Mouse (Mus musculus) heart, embryonic 16.5 days (tissue): ENCODE measurements around the gene 2810408A11Rik. TPM values are rescaled to one million over a fixed set of nuclear protein-coding genes. Genes with fewer than 3 reads are reported as not detected.

Experiments
- microRNA-seq: library from miRNA; unstranded; fragments of <30 nt; microRNA quantifications from one replicate; pipeline ENCODE4, GENCODE M21; 2017
- polyA plus RNA-seq: library from polyadenylated mRNA; unstranded; fragments of >200 nt; fragmentation: Nextera tagmentation; extraction: Ambion mirVana; gene quantifications from 2 replicates; pipeline ENCODE4 v1.2.1, GENCODE M21; 2015

Gene 2810408A11Rik
- polyA plus RNA-seq, 1 experiment from 2014 or later: 4.1 TPM

Small RNA genes lying within 50 kb of the gene (microRNA-seq; reads per million reads assigned to microRNA genes)
- gene Mir6924: not detected

Other genes starting within 250 kb of the 2810408A11Rik start
- not detected in 2 replicates for gene Sox15, start 245.7 kb downstream of the 2810408A11Rik start, polyA plus RNA-seq
- 40.1 and 44.0 TPM in 2 replicates for gene Mpdu1, start 238.3 kb downstream of the 2810408A11Rik start, polyA plus RNA-seq
- 10.0 and 12.3 TPM in 2 replicates for gene Cd68, start 234.8 kb downstream of the 2810408A11Rik start, polyA plus RNA-seq
- 337 and 346 TPM in 2 replicates for gene Eif4a1, start 228.6 kb downstream of the 2810408A11Rik start, polyA plus RNA-seq
- gene Senp3, start 218.9 kb downstream of the 2810408A11Rik start, polyA plus RNA-seq: 55.8 and 58.0 TPM in 2 replicates
- 0.45 and 0.85 TPM in 2 replicates for gene Tnfsf13, start 215.2 kb downstream of the 2810408A11Rik start, polyA plus RNA-seq
- 5.9 and 7.8 TPM in 2 replicates for gene Tnfsf12, start 205.1 kb downstream of the 2810408A11Rik start, polyA plus RNA-seq
- 3.1 and 3.5 TPM in 2 replicates for gene Tnfsfm13, start 204.9 kb downstream of the 2810408A11Rik start, polyA plus RNA-seq
- gene Polr2a, start 142.3 kb downstream of the 2810408A11Rik start, polyA plus RNA-seq: 13.8 and 16.9 TPM in 2 replicates
- 0.16 and 0.18 TPM in 2 replicates for gene Slc35g3, start 139.0 kb downstream of the 2810408A11Rik start, polyA plus RNA-seq
- 3.6 TPM in 2 replicates for gene Zbtb4, start 135.1 kb downstream of the 2810408A11Rik start, polyA plus RNA-seq
- 5.8 and 6.0 TPM in 2 replicates for gene Chrnb1, start 105.0 kb downstream of the 2810408A11Rik start, polyA plus RNA-seq
- gene Fgf11, start 99.1 kb downstream of the 2810408A11Rik start, polyA plus RNA-seq: 2.2 and 3.0 TPM in 2 replicates
- gene Tmem102, start 95.4 kb downstream of the 2810408A11Rik start, polyA plus RNA-seq: 3.1 TPM in 2 replicates
- gene Gm39566, start 85.7 kb downstream of the 2810408A11Rik start, polyA plus RNA-seq: not detected in 2 replicates
- gene Spem2, start 82.5 kb downstream of the 2810408A11Rik start, polyA plus RNA-seq: not detected in 2 replicates
- not detected in 2 replicates for gene Spem1, start 78.8 kb downstream of the 2810408A11Rik start, polyA plus RNA-seq
- 1.6 and 2.0 TPM in 2 replicates for gene Nlgn2, start 63.2 kb downstream of the 2810408A11Rik start, polyA plus RNA-seq
- gene Tmem256, start 62.5 kb downstream of the 2810408A11Rik start, polyA plus RNA-seq: 258 and 323 TPM in 2 replicates
- gene Plscr3, start 54.6 kb downstream of the 2810408A11Rik start, polyA plus RNA-seq: 72.1 and 74.9 TPM in 2 replicates
- gene Tnk1, start 42.3 kb downstream of the 2810408A11Rik start, polyA plus RNA-seq: 0.26 and 0.90 TPM in 2 replicates
- not detected in 2 replicates for gene Tmem95, start 23.0 kb downstream of the 2810408A11Rik start, polyA plus RNA-seq
- gene Kctd11, start 19.6 kb downstream of the 2810408A11Rik start, polyA plus RNA-seq: 3.9 and 4.3 TPM in 2 replicates
- gene Acap1, start 5.4 kb downstream of the 2810408A11Rik start, polyA plus RNA-seq: 10.8 and 19.9 TPM in 2 replicates
- 7.4 and 8.7 TPM in 2 replicates for gene Neurl4, start 85 bp upstream of the 2810408A11Rik start, polyA plus RNA-seq
- 50.1 and 51.2 TPM in 2 replicates for gene Gps2, start 12.9 kb upstream of the 2810408A11Rik start, polyA plus RNA-seq
- gene Eif5a, start 21.0 kb upstream of the 2810408A11Rik start, polyA plus RNA-seq: 1,137 and 1,317 TPM in 2 replicates
- 5.3 and 7.3 TPM in 2 replicates for gene Ybx2, start 34.8 kb upstream of the 2810408A11Rik start, polyA plus RNA-seq
- 56.1 and 58.4 TPM in 2 replicates for gene Slc2a4, start 47.2 kb upstream of the 2810408A11Rik start, polyA plus RNA-seq
- 7.5 and 14.4 TPM in 2 replicates for gene Cldn7, start 63.8 kb upstream of the 2810408A11Rik start, polyA plus RNA-seq
- gene Ctdnep1, start 80.2 kb upstream of the 2810408A11Rik start, polyA plus RNA-seq: 23.9 and 25.0 TPM in 2 replicates
- 111 and 116 TPM in 2 replicates for gene Elp5, start 81.5 kb upstream of the 2810408A11Rik start, polyA plus RNA-seq
- 421 and 428 TPM in 2 replicates for gene Gabarap, start 90.2 kb upstream of the 2810408A11Rik start, polyA plus RNA-seq
- gene Phf23, start 94.8 kb upstream of the 2810408A11Rik start, polyA plus RNA-seq: 42.0 and 43.9 TPM in 2 replicates
- 17.1 and 19.2 TPM in 2 replicates for gene Dvl2, start 99.6 kb upstream of the 2810408A11Rik start, polyA plus RNA-seq
- 276 and 298 TPM in 2 replicates for gene Acadvl, start 114.4 kb upstream of the 2810408A11Rik start, polyA plus RNA-seq
- gene Dlg4, start 116.0 kb upstream of the 2810408A11Rik start, polyA plus RNA-seq: 4.6 and 4.7 TPM in 2 replicates
- gene Asgr1, start 153.1 kb upstream of the 2810408A11Rik start, polyA plus RNA-seq: not detected in 2 replicates
- gene Asgr2, start 191.7 kb upstream of the 2810408A11Rik start, polyA plus RNA-seq: 0.22 TPM in 1 of 2 replicates, not detected in the other
- 0.64 and 1.1 TPM in 2 replicates for gene Mgl2, start 229.3 kb upstream of the 2810408A11Rik start, polyA plus RNA-seq